Comparison of ENCODE assay signal across 8 mouse cellular contexts in the genomic region with DNA sequence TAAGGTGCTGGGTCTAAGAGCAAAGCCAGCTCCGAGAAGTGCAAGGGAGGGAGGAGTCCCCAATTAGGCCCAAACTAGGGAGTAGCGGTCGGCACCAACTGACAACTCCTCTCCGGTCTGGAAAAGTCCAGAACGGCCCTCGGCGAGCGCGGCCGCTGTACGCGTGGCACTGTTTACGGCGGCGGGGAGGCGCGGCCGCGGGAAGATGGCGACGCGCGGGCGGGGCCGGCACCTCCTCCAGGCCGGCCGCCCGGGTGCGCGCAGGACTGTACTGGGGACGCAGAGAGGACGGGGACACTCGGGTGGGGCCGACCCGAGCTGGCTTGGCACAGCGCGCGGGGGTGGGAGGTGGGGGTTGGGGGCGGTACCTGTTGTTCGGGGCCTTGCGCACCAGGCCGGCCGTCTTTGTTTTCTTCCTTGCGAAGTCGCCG. TPM values are rescaled to one million over a fixed set of nuclear protein-coding genes. Genes with fewer than 3 reads are reported as not detected.
DNase-seq lines count a peak whose midpoint lies in the region; TF ChIP-seq lines count a peak whose summit lies in the region.

No protein-coding gene starts in this region.

- H3K4me1 ChIP-seq in cortical plate, adult 2 months (ENCODE audit: control insufficient read depth, insufficient read depth, low read length): peaks cover 17% of the 10 kb centered on the region
- peaks cover 53% of the 10 kb centered on the region for H3K4me1 ChIP-seq in olfactory bulb, adult 2 months (ENCODE audit: control insufficient read depth, insufficient read depth, low read length)

- peak overlapping the region; percentile 88 for H3K4me3 ChIP-seq in left cerebral cortex, adult 2 months
- H3K4me3 ChIP-seq in cortical plate, adult 2 months (ENCODE audit: insufficient read depth, low read length): peak overlapping the region; percentile 76
- H3K4me3 ChIP-seq in olfactory bulb, adult 2 months (ENCODE audit: insufficient read depth, low read depth, low read length): peak overlapping the region; percentile 85

- TF ChIP-seq CTCF in left cerebral cortex, adult 2 months (IDR thresholded peaks at IDR 0.05): no peak
- no peak for TF ChIP-seq CTCF in cortical plate, adult 2 months (IDR thresholded peaks at IDR 0.05; ENCODE audit: extremely low read depth, insufficient read depth, low read length)
- TF ChIP-seq CTCF in olfactory bulb, adult 2 months (IDR thresholded peaks at IDR 0.05; ENCODE audit: insufficient read depth, low read depth, low read length): no peak

- peak overlapping the region; percentile 94 for H3K27ac ChIP-seq in left cerebral cortex, adult 2 months
- H3K27ac ChIP-seq in cortical plate, adult 2 months (ENCODE audit: insufficient read depth, low read length): peak overlapping the region; percentile 58; the same call in 1 of the 2 replicates
- peak overlapping the region; percentile 71; the same call in 1 of the 2 replicates for H3K27ac ChIP-seq in olfactory bulb, adult 2 months (ENCODE audit: insufficient read depth, low read depth, low read length)

- intact Hi-C loops in left cerebral cortex, adult 2 months (cut with DNase I): loop anchor here (1.0 to 5.0 kb wide), 2 partner anchors 18 to 190 kb away; partner anchors contain the start of genes Haus3, Nat8l and Poln

- DNase-seq in left cerebral cortex, adult 2 months (ENCODE audit: extremely low spot score in 1 of 2, low spot score in 2 of 2): peak in 1 of 2 experiments; percentile 47
- no peak for DNase-seq in left cerebral cortex, adult 9 months (ENCODE audit: low spot score in 2 of 2)
- peak; percentile 49 to 64 for DNase-seq in gastrocnemius, postnatal 4 days (ENCODE audit: low spot score in 2 of 2)
- peak; percentile 53 for DNase-seq in kidney, adult 11 months
- DNase-seq in lung, adult 18-20 months: peak; percentile 74 to 78
- DNase-seq in thymus, postnatal 4 days: peak; percentile 74

- no peak for TF ChIP-seq POLR2A in cortical plate, adult 2 months (IDR thresholded peaks at IDR 0.05; ENCODE audit: extremely low read depth, insufficient read depth, low read length)
- no peak for TF ChIP-seq POLR2A in olfactory bulb, adult 2 months (IDR thresholded peaks at IDR 0.05; ENCODE audit: insufficient read depth, low read depth, low read length)

- 1% methylated on average over 46 of the region's 46 CpGs for WGBS in olfactory bulb, adult 2 months

RNA-seq across cellular contexts. Expression of gene Mxd4, which starts 0.5 kb away (rescaled TPM):
- total RNA-seq in left cerebral cortex, adult 2 months (2021): 10 to 100 TPM; 82.6 to 91.1 TPM
- 93.6 and 95.3 TPM in 2 replicates for polyA plus RNA-seq in cortical plate, adult 2 months (2012; rRNA removed)
- 10 to 100 TPM; 79.5 to 81.3 TPM for total RNA-seq in gastrocnemius, postnatal 4 days (2021)
- 230 TPM in 1 of 2 replicates, not detected in the other for polyA plus RNA-seq in olfactory bulb, adult 2 months (2012; ENCODE audit: insufficient read depth, insufficient read length, low replicate concordance, missing spikeins)

RNA-seq across cellular contexts. Expression of gene Haus3, which starts 17.6 kb away (rescaled TPM):
- total RNA-seq in left cerebral cortex, adult 2 months (2021): 1 to 10 TPM; 7.7 to 8.5 TPM
- 5.5 and 5.7 TPM in 2 replicates for polyA plus RNA-seq in cortical plate, adult 2 months (2012; rRNA removed)
- 1 to 10 TPM; 7.9 to 8.4 TPM for total RNA-seq in gastrocnemius, postnatal 4 days (2021)
- not detected in 2 replicates for polyA plus RNA-seq in olfactory bulb, adult 2 months (2012; ENCODE audit: insufficient read depth, insufficient read length, low replicate concordance, missing spikeins)

RNA-seq across cellular contexts. Expression of gene Poln, which starts 17.7 kb away (rescaled TPM):
- total RNA-seq in left cerebral cortex, adult 2 months (2021): 1 to 10 TPM; 2.1 to 2.3 TPM
- polyA plus RNA-seq in cortical plate, adult 2 months (2012; rRNA removed): 1.4 and 3.1 TPM in 2 replicates
- total RNA-seq in gastrocnemius, postnatal 4 days (2021): 1 to 10 TPM; 2.1 TPM
- polyA plus RNA-seq in olfactory bulb, adult 2 months (2012; ENCODE audit: insufficient read depth, insufficient read length, low replicate concordance, missing spikeins): not detected in 2 replicates

Comparison
In these comparisons a context has a peak if more than half of its experiments do, and no peak if none do; other contexts are left out.
1. DNase-seq: peak in gastrocnemius, postnatal 4 days (2 of 2), kidney, adult 11 months (single experiment), lung, adult 18-20 months (2 of 2) and thymus, postnatal 4 days (single experiment); none in left cerebral cortex, adult 9 months (0 of 2).
2. Peak in every context shown above with its lines, with median percentiles within 50 percentile points of each other: H3K27ac ChIP-seq and H3K4me3 ChIP-seq.